Mouse (Mus musculus): ENCODE results near the gene Otop2.

The Otop2 gene

DNA sequence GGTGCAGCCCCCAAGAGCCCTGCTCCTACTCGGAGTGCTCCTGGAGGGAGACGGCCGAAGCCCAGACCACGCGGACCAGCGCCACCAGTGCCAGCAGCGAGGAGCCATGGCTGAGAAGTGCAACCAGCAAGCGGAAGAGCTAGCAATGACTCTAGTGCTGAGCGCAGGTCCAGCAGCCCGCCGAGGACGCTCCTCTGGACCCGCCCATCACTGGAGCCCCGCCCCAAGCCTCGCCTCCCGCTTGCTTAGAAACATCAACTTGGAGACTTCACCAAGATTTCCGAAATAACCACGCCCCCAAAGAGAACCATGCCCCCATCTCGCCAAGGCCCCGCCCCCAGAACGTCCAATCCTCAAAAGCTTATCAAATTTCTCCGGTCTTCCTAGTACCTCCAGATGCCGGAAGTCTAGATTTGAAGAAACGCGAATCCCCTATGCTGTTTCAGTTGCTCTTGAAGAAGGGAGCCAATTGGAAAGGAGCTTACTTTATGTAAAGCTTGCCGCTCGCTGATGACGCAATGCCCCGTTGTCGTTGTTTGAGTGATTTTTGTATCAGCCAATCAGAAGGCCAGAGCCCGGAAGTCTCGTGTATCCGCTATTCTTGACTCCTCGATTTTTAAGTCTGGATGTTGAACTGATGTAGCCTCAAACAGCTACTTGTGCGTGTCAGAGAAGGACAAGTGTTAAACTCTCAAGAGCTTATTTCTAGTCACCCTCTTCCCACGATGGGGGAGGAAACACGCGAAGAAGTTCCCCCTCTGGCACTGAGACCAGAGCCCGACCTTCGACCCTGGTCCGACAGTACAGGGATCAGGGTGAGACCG is 30.0 kb upstream of the Otop2 start, which contains the start of gene Fdxr:
TSS of gene Fdxr (minus strand) at position 271 of the 824 bp plus-strand sequence.
- DNase-seq: peak; percentile 100

DNA sequence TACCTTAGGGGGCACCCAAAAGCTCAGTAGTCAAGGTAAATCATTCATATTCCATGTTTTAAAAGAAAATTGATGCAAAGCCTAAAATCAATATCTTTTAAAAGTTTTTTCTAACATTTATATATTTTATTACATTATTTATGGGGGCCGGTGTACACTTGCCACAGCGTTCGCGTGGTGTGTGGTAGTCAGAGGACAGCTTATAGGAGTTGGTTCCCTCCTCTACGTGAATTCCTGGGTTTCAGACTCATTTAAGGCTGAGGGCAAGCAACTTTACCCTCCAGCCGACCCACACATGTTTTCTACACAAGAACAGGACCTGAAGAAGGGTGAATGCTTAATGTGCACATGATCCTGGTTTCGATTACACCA is 29.4 kb upstream of the Otop2 start:
- no peak for DNase-seq

DNA sequence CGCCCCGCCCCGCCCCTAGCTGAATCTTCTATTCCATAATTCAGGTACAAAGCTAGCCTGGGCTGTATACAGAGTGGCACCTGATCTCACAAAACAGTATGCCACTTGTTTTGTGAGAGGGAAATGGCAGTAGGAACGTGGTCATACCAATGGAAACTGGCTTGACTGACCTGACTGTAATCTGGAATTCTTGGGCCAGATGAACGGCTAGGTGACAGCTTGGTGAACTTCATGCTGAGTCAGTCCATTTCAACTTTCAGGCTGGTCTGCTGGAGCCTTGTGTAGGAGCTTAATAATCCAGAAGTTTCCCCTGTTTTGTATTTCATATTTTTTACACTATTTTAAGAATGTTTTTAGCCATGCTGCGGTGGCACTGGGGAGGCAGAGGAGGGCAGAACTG is 28.8 kb upstream of the Otop2 start:
- no peak for DNase-seq

DNA sequence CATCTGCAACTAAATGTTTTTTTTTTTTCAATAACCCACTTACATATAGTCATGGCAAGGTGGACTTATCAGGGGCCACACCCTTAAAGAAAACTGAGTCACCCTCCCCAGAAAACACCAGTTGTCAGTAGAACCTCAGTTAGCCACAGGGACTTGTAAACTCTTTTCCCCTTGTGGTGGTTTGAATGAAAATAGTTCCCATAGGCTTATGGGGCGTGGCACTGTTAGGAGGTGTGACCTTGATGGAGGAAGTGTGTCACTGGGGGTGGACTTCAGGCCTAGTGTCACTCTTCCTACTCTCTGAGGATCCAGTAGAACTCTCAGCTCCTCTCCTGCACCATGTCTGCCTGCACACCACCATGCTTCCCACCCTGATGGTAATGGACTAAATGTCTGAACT is 27.2 kb upstream of the Otop2 start:
- DNase-seq: no peak

DNA sequence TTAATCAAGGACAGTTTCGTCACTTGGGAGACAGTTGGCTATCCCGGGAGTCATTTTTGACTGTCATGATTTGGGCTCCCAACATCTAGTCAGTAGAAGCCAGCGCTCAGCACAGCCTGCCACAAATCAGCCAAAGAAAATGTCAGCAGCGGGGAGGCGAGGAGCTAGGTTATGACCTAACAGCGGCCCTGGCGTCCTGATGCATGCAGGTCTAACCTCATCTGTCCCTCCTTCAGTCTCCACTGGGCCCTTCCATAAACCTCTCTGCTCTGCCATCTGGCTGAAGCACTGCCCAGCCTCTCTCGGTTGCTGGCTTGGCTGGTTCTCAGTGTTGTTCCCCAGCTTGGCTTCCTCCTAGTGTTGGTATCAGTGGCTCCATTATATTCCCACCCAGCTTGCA is 24.7 kb upstream of the Otop2 start:
- no peak for DNase-seq

DNA sequence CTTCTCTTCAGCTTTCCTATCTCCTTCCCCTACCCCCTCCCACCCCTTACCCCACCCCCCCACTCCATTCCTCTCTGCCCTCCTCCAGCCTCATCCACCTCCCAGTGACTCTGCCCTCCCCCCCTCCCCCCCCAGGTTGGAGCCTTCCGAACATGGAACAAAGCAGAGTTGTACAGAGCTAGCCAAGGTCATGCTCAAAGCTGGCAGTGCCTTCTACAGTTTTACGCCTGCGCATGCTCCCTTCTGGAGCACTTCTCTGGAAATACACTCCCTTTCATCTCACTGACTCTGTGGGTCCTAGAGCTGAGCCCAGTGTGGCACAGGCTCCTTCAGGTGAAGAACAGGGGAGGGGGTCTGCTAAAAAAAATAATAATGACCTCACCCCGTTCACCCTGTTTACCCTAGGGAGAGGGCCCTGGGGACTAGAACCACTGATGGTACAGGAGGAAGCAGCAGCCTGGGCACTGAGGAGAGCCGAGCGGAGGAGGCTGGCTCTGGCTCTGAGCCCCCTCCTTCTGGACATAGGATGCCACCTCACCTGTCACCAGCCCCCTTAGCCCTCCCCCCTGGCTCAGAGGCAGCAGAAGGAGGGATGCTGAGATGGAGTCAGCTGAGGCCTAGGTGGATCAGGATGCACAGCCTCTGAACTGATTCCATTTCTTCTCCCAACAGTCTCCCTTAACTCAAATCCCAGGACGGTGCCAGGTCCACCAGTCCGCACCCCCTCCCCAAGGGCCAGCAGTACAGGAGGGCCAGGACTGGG is 24.1 kb upstream of the Otop2 start:
- no peak for DNase-seq

DNA sequence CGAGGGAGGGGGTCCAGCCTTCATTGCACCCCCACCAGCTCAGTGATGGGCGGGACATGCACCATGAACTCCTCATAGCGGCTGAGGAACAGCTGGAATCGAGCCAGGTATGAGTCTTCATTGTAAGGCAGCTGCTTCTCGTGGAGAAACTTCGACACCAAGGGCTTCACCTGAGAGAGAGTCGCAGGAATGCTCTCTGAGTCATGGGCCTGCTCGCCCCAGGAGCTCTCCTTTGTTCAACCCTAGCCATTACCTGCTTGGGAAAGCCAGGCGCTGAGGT is 23.5 kb upstream of the Otop2 start:
- no peak for DNase-seq

DNA sequence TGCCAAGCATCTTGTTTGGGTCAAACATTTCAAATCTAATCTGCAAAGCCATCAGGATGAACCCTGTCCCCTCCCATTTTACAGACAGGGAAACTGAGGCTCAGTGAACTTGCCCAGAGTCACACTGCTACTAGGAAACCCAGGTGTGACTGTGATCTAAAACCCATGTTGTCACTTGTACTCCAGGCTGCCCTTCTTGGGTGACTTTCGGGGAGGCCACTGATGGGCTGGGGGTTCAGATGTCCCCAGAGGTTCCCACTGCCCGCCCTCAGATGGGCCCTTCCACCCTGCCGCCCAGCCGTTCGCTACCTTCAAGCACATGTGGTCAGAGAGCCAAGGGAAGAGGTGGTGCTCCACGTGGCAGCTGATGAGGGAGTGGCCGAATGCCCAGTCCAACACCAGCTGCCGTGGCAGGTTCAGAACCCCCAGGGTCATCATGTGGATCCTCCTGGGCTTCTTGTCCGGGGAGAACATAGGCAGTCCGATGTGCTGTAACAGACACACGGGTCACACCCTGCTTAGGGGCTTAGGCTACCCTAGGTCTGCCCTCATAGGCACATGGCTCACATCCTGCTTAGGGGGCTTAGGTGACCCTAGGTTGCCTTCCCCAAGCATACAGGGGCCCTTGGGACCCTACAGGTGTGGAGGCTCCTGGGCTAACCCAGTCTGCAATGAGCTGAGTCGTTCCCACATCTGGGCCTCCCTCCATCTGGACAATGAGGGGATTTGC is 22.9 kb upstream of the Otop2 start:
- no peak for DNase-seq

DNA sequence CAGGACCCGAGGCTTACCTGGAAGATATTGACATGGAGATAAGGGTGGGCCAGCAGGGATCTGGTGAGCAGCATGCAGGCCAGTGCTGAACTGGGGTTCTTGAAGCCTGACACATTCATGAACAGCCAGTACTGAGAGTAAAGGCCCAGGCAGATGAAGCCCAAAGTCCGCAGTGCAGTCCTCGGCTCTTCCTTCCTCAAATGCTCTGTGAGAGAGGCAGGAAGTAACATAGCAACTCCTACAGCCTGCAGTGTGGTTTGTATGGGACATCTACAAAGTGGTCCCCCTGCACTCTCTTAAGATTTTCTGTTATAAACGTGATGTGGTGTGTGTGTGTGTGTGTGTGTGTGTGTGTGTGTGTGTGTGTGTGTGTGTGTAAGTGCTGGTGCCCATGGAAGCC is 21.7 kb upstream of the Otop2 start:
- DNase-seq: no peak

DNA sequence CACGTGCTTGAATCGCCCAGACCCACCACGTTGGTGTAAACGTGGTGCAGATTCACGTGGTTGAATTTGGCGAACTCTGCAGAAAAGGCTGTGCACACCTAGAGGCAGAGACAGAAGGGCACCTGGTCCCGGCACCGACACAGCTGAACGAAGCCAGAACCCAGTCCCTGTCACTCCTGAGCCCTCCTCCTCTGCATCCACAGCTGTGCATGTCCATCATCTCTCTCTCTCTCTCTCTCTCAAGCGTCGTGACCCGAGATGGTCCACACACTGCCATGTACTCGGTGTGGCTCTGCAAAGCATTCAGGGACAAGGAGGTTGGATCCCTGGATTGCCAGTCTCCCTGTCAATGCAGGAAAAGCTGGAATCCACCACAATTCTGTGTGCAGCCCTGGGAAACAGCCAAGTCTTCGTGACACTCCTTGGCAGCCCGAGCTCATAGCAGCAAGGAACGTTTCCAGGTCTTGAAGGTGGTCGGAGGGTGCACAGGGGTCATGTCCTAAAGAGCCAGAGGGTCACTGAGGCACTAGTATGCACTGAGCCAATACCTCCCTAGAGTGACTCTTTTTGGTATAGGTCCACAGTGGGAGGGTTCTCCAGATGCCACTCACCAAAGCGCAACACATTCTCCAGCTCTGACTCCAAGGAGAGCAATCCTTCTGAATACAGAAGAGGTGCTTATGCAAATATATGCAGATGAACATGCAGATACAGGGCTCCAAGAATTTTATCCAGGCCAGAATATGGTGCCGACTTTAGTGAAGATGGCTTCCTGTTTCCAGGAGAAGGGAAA is 20.6 kb upstream of the Otop2 start:
- no peak for DNase-seq

DNA sequence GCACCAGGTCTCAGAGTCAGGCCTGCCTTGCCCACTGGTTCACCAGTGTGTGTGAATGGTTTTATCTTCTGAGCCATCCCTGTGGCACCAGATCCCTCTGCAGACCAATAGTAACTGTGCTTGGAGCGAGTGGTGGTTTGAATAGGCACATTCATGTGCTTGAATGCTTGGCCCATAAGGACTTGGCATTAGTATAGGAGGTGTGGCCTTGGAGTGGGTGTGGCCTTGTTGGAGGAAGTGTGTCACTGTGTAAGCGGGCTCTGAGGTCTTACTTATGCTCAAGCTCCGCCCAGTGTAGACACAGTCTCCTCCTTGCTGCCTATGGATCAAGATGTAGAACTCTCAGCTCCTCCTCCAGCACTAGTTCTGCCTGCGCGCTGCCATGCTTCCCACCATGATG is 19.6 kb upstream of the Otop2 start:
- peak; percentile 49 for DNase-seq

DNA sequence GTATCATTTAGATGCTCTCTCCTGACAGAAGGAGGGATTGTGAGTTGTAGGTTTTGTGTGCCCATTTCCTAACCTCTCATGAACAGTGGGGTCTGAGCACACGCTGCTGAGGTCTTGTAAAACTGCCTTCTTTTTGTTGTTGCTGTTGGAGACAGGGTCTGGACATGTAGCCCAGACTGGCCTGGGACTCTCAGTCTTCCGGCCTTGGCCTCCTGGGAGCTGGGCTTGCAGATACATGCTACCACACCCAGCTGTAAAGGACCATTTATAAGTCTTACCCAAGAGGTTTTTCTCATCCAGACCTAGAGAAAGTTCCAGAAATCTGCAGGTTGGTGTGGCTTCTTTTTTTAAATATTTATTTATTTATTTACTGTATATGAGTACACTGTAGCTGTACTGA is 18.7 kb upstream of the Otop2 start:
- no peak for DNase-seq

DNA sequence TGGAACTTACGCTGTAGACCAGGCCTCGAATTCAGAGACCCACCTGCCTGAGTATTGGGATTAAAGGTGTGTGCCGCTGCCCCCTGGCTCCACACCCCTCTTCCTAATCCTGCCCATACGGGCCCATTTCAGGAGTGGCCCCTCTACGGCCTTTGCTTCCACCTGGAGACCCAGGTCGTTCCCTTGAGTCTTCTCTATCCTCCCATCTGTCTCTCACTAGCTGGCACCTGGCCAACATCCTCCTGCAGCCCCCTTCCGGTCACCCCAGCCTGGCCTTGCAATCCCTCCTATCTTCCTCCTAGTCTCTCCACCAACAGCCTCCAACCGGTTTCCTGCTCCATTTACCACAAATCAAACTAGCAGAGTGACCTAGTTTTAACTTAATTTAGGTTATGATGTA is 17.1 kb upstream of the Otop2 start:
- peak; percentile 40 for DNase-seq

DNA sequence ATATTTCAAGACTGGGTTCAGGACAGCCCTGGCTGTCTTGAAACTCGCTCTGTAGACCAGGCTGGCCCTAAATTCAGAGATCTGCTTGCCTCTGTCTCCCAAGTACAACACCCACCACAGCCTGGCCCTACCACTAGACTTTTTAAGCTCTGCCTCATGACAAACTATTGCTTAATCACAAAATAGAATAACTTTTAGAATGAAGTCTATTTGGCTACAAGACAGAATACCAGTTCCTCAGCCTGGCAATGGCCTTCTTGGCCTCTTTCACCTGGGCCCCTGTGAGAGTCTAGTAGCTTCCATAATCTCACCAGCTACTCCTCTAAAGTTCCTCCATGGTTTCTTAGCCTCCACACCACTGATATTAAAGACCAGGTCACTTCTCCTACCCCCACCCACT is 16.6 kb upstream of the Otop2 start:
- DNase-seq: no peak

DNA sequence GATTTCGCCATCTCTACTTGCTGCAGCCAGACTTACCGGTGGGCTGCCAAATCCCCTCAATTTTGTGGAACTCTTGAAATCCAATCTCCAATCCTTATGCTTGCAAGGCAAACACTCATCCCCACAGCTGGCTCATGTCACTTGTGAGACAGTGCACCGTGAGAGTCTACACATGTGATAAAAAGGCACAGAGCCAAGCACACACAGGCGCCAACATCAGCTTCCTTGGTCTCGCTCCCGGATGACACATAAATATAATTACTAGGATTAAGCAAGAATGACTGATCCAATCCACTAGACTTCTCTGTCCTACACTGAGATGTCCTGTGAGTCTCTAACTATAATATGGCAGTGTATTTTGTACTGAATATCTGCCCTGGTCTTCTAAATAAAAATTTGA is 16.0 kb upstream of the Otop2 start:
- peak; percentile 29 for DNase-seq

DNA sequence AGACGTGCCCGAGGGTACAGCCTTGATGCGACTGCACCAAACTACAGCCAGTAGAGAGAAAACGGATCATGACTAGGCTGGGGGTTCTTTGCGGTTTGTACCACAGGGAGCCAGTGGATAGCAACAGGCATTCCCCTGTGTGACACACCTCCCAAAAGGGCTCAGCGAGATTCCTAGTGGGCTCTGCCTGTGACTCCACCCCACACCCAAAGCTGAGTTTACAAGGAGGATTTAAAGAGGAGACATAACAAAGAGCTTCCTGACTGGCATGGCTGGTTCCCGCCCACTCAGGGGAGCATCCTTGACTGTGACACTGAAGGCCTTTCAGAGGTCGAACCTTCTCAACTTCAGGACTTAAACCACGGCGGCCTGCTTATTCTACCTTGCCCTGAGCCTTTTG is 15.5 kb upstream of the Otop2 start:
- DNase-seq: no peak

DNA sequence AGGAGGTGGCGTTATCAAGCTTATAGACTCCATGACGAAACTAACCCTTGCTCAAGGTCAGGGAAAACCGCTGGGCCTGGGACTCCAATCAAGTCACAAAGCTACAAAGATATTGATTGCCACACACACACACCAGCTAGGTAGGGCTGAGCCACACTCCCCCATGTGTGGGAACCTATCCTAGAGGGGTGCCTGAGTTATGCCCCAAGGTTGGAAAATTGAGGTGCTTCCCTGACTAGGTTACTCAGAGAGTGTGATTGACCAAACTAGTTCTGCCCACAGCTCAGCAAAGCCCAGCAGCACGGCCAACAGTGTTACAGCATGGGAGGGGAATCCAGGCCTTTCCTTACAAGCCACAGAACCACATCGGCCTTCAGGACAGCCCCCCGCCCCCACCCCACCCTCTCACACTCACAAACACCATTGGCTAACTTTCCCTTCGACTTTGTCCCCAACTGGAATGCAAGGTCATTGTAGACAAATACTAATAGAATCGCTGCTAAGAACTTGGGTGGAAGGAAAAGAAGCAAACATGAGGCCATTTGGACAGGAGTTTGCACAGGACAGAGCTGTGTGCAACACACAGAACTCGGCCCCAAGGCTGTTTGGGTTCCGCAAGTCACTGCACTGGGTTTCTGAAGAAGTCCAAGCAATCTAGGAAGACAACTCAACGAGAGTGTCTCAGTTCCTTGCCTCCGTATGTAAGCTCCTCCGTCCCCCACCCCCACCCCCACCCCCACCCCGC is 14.2 kb upstream of the Otop2 start:
- no peak for DNase-seq

DNA sequence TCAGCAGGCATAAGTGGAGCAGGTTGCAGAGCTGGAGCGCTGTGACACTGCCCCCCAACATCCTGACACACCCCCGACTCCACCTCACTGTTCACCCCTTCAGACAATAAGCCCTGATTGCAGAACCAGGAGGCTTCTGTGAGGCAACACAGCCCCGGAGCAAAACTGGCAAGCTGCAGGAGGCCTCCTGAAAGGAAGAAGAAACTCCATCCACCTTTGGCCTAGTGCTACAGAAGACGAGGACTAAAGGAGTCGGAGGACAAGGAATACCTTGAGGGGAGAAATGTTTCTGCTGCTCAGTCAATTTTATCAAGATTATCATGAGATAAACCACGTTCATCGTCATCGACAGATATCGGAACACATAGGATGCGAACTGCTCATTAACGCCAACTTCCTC is 11.0 kb upstream of the Otop2 start:
- no peak for DNase-seq

DNA sequence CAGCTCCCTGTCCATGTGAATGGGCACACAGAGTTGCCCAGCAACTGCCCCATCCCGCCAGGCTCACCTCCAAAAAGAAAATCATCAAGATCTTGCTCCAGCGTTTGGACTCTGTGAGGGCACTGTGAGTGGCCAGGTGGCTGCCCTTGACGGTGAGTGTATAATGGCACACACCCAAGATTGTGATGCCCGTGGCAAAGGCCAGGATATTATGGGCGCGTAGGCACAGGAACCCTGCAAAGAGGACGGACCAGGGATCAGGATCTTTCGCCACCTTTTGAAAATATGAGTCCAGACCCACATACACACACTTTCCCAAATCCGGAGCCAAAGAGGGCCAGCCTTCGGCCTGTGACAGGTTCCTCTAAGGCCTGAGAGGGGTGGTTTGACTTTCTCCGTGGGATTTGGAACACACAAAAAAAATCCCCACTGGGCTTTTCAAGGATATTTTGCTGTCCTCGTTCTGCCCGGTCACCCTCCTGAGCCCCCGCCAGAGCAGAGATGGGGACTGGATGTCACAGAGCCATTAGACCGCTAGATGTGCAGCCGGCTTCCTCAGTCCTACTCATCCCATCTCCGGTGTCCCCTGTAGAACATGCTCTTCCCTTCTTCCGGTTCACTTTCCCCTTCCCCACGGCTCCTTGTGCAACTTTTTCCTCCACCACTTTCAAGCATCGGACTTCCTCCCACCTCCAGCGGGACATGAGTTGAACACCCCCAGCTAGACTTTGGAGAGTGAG is 10.3 kb upstream of the Otop2 start:
- no peak for DNase-seq

DNA sequence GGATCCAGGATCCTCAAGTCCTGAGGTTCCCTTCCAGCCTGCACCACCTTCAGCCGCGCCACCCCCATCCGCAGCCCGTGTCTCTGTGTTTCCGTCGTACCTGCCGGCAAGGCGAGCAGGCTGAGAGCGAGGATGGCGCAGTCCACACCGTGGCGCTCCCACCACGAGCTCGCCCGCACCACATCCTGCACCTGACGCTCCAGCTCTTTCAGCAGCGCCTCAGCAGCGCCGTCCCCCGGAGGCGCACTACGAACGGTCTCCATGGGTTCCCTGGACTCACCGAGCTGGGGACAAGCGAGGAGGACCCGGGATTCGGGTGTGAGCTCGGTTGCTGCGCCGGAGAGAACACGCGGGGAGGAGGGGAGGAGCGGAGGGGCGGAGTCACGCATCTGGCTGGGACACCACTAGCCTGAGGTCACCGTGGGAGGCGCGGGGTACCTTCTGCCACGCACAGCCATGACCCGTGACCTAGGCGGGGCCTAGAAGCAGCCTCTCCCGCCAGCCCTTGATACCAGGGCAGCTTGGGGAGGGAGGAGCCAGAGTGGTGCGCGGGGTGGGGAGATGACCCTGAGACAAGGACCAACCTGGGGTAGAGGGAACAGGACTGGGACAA is 9.6 kb upstream of the Otop2 start, which contains the start of gene Fads6:
TSS of gene Fads6 (minus strand) at position 450 of the 613 bp plus-strand sequence.
- DNase-seq: peak; percentile 83

DNA sequence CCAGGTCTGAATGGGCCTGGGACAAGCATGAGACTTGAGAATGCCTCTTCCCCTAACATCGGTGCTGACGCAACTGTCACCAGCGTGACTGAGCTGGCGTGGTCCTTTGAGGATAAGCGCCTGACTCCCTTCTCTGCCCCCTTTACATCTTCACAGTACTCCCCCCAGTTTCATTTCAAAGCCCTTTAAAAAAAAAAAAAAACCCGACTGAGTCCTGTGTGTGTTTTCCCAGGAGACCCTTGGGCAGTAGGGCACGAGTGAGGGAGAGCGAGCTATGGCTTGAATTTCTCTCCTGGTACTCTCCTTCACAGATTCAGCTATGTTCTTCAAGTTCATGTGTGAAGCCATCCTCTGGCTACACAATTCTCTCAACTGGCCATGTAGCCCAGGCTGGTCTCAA is 8.8 kb upstream of the Otop2 start:
- DNase-seq: no peak

All from retina, postnatal 1 day (tissue).